Mouse (Mus musculus) neural tube, embryonic 11.5 days (tissue): ENCODE measurements around the gene Hfe. TPM values are rescaled to one million over a fixed set of nuclear protein-coding genes. Genes with fewer than 3 reads are reported as not detected.

ENCODE experiments used
- ATAC-seq: fragments of 200-750 bp; cut with Nextera tagmentation; 2 replicates; pipeline ENCODE4 v1.8.0; 2017; ENCODE audit warnings: moderate number of reproducible peaks, mild to moderate bottlenecking, moderate TSS enrichment, moderate library complexity; ENCODE audit not compliant: insufficient read depth, low FRiP score, low TSS enrichment
- DNase-seq: peaks from one replicate; pipeline ENCODE4 v3.0.0-alpha.2; 2015; ENCODE audit warnings: low spot score
- H3K27ac ChIP-seq: fragments of 300-500 bp; sonication (generic); 2 replicates; pipeline ENCODE4 v1.5.1; 2014; ENCODE audit warnings: low read depth, mild to moderate bottlenecking, low read length
- H3K27me3 ChIP-seq: fragments of 300-500 bp; sonication (generic); 2 replicates; pipeline ENCODE4 v1.6.1; 2014; ENCODE audit warnings: mild to moderate bottlenecking, low read length, mixed read lengths; ENCODE audit not compliant: control insufficient read depth, insufficient read depth
- H3K36me3 ChIP-seq: fragments of 300-500 bp; sonication (generic); 2 replicates; pipeline ENCODE4 v1.6.1; 2014; ENCODE audit warnings: mild to moderate bottlenecking, low read length, moderate library complexity, mixed read lengths; ENCODE audit not compliant: control insufficient read depth, insufficient read depth
- H3K4me1 ChIP-seq: fragments of 300-500 bp; sonication (generic); 2 replicates; pipeline ENCODE4 v1.6.1; 2014; ENCODE audit warnings: low read length, mixed read lengths; ENCODE audit not compliant: control insufficient read depth, insufficient read depth
- H3K4me2 ChIP-seq: fragments of 300-500 bp; sonication (generic); 2 replicates; pipeline ENCODE4 v1.6.1; 2014; ENCODE audit warnings: low read depth, mild to moderate bottlenecking, moderate library complexity
- H3K4me3 ChIP-seq: fragments of 300-500 bp; sonication (generic); 2 replicates; pipeline ENCODE4 v1.5.1; 2014; ENCODE audit warnings: low read depth, low read length
- H3K9ac ChIP-seq: fragments of 300-500 bp; sonication (generic); 2 replicates; pipeline ENCODE4 v1.6.1; 2014; ENCODE audit warnings: mild to moderate bottlenecking, low read length
- H3K9me3 ChIP-seq: fragments of 300-500 bp; sonication (generic); 2 replicates; pipeline ENCODE4 v1.6.1; 2016; ENCODE audit warnings: low read length; ENCODE audit not compliant: control insufficient read depth
- WGBS: fragments of 180-500 bp; shearing (Covaris S2); extraction: QIAGEN DNeasy Blood & Tissue Kit; methylation state at CpG from one replicate; pipeline ENCODE4 v1.1.7; 2014; 5-methylcytosine and 5-hydroxymethylcytosine counted together
- polyA plus RNA-seq: library from polyadenylated mRNA; unstranded; fragments of >200 nt; fragmentation: Nextera tagmentation; extraction: Ambion mirVana; gene quantifications from 2 replicates; pipeline ENCODE4 v1.2.1, GENCODE M21; 2014

The Hfe gene
- polyA plus RNA-seq, 1 experiment from 2014 or later, result 3.3 TPM

GRCm38 (mm10) chr13:23740256-23740840 is 29.7 kb upstream of the Hfe start:
- Histone ChIP-seq H3K9ac (peak overlapping the region; percentile 81), H3K4me2 (peak overlapping the region; percentile 93), H3K4me3 (peak overlapping the region; percentile 52), H3K36me3 (no peaks in the 10 kb centered on the region), H3K27me3 (no peaks in the 10 kb centered on the region), H3K4me1 (peaks cover 10% of the 10 kb centered on the region; the same call in 1 of the 2 replicates), H3K27ac (peak overlapping the region; percentile 98), H3K9me3 (no peaks in the 10 kb centered on the region)
- no peak for DNase-seq
- ATAC-seq, result no peak
- WGBS, result 32% methylated on average over 13 of the region's 13 CpGs

DNA sequence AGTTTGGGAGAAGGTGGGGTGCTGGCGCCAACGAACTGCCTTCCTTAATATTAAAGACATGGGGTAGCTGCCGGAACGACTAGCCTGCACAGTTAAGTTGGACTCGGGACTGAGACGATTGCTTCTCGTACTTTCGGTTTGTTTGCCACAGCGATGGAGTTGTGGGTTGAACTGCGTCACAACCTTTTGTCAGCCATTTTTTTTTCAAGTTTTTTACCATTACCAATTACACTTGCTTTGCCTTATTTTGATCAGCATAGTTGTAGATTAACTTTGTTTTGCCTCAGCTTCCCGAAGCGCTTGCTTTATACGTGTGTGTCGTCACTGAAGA is 29.2 kb upstream of the Hfe start:
- H3K36me3 ChIP-seq, result no peaks in the 10 kb centered on the region
- peak overlapping the region; percentile 81 for H3K9ac ChIP-seq
- no peaks in the 10 kb centered on the region for H3K9me3 ChIP-seq
- ATAC-seq (no peak), DNase-seq (no peak)
- H3K27ac ChIP-seq, result peak overlapping the region; percentile 98
- WGBS, result 1% methylated on average over 14 of the region's 14 CpGs
- H3K4me2 ChIP-seq, result peak overlapping the region; percentile 93
- H3K27me3 ChIP-seq, result no peaks in the 10 kb centered on the region
- H3K4me3 ChIP-seq, result peak overlapping the region; percentile 52
- peaks cover 10% of the 10 kb centered on the region; the same call in 1 of the 2 replicates for H3K4me1 ChIP-seq

- H3K27ac ChIP-seq, result peak overlapping the region; percentile 98
- H3K27me3 ChIP-seq, result no peaks in the 10 kb centered on the region
- H3K9ac ChIP-seq, result peak overlapping the region; percentile 81
- DNase-seq, result peak; percentile 90
- H3K9me3 ChIP-seq, result no peaks in the 10 kb centered on the region
- peak; percentile 82 for ATAC-seq
- peaks cover 6% of the 10 kb centered on the region; the same call in 1 of the 2 replicates for H3K4me1 ChIP-seq
- WGBS, result under 1% methylated on average over 38 of the region's 39 CpGs
- H3K36me3 ChIP-seq, result no peaks in the 10 kb centered on the region
- H3K4me2 ChIP-seq, result peak overlapping the region; percentile 93
- peak overlapping the region; percentile 52 for H3K4me3 ChIP-seq
Measured at GRCm38 (mm10) chr13:23739069-23739921, 28.6 kb upstream of the Hfe start.

DNA sequence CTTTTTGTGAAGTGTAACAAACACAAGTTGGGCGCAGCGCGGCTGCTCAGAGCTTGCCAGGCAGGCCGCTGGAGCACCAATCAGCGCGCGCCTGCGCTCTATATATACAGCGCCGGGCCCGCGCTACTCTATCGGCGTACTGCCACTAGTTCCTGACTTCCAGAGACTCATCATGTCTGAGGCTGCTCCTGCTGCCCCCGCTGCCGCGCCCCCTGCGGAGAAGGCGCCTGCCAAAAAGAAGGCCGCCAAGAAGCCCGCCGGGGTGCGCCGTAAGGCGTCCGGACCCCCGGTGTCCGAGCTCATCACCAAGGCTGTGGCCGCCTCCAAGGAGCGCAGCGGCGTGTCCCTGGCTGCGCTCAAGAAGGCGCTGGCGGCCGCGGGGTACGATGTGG is 28.0 kb upstream of the Hfe start, which contains the start of gene Hist1h1c:
Gene Hist1h1c, plus strand, starts transcription at position 132 of the 392 bp plus-strand sequence.
- peak; percentile 95 for ATAC-seq
- WGBS, result 0% methylated on average over 30 of the region's 38 CpGs

DNA sequence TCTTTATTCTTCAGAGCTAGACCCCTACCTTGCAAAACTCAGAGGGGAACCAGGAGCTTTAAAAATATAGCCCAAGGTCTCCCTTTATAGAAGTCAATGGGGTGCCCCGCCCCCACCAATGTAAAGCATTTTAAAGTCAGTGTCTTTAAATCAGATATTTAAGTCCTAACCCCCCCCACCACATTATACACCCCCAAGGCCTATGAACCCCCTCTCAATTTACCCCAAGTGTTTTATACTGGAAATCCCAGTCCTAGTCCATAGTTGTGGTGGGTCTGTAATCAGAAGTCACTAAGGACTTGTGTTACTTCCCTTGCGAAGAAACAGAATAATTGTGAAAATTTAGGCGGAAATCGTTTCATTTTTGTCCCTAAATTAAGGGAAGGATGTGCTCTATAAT is 27.4 kb upstream of the Hfe start:
- peak overlapping the region; percentile 93; the same call in 1 of the 2 replicates for H3K4me2 ChIP-seq
- WGBS, result 24% methylated on average over 4 of the region's 4 CpGs
- H3K27ac ChIP-seq, result peak overlapping the region; percentile 98; the same call in 1 of the 2 replicates
- H3K4me3 ChIP-seq, result no peak overlapping the region
- H3K4me1 ChIP-seq, result 0 out of 2 replicates have a peak, but pooled peaks cover 6% of the 10 kb centered on the region
- no peaks in the 10 kb centered on the region for H3K9me3 ChIP-seq
- peak overlapping the region; percentile 81; the same call in 1 of the 2 replicates for H3K9ac ChIP-seq
- no peaks in the 10 kb centered on the region for H3K27me3 ChIP-seq
- no peaks in the 10 kb centered on the region for H3K36me3 ChIP-seq
- no peak for ATAC-seq
- DNase-seq, result no peak

More for the DNA sequence above, 28.0 kb upstream of the Hfe start, which contains the start of gene Hist1h1c:
- Histone ChIP-seq H3K9me3 (no peaks in the 10 kb centered on the region), H3K4me3 (peak within 1 kb of the TSS; percentile 52), H3K9ac (peak within 1 kb of the TSS; percentile 81), H3K4me2 (peak within 1 kb of the TSS; percentile 93), H3K27me3 (no peaks in the 10 kb centered on the region), H3K36me3 (no peaks in the 10 kb centered on the region), H3K27ac (peak within 1 kb of the TSS; percentile 98), H3K4me1 (0 out of 2 replicates have a peak, but pooled peaks cover 6% of the 10 kb centered on the region)
- peak; percentile 94 for DNase-seq

DNA sequence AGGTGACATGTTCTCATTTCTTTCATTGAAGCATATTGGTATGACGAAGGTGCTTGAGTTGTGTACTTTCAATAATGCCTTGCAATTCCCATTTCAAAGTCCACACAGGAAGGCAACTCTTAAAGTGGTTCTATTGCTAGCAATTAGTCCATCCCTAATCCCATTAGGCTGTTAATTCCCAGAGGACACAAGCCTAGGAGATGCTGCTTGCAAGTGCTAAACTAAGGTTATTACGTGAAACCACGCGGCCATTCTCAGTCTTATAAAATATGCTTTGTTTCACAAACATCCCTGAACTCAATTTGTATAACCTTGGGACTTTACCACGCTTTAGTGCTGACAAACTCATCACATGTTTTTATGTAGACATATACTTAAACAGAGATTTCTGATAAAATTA is 26.4 kb upstream of the Hfe start:
- H3K27ac ChIP-seq, result no peak overlapping the region

DNA sequence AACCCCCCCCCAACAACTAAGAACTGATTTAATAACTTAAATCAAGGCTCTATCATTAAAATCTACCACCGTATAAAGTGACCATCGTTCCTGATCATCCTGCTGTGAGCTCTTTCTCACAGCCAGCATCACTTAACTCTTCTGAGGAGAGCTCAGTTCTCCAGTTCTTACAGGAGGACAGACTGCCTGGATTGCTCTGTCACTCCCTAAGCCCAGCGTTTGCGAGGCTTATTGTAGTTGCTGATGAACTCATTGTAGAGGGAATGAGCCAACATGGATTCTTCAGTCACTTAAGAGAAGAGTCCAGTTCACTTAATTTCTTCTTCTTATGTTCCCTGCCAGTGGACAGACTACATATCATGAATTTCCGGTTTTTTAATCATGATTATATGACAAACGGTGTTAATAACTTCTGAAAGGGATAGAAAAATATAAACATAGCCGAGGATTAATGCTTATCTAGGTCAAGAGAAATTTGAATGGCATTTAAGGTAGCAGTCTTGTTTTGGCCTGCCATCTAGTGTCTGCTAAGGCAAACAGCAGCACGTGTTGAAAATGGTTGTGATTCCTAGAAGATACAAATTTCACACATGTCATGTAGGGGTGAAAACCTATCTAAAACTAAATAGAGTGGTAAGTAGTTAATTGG is 21.6 kb upstream of the Hfe start:
- no peak overlapping the region for H3K4me2 ChIP-seq
- no peaks in the 10 kb centered on the region for H3K4me1 ChIP-seq
- H3K4me3 ChIP-seq, result no peak overlapping the region
- H3K9me3 ChIP-seq, result no peaks in the 10 kb centered on the region
- H3K27me3 ChIP-seq, result no peaks in the 10 kb centered on the region
- DNase-seq (no peak), ATAC-seq (no peak)
- H3K9ac ChIP-seq, result no peak overlapping the region
- WGBS, result 28% methylated on average over 8 of the region's 8 CpGs
- H3K36me3 ChIP-seq, result no peaks in the 10 kb centered on the region
- H3K27ac ChIP-seq, result no peak overlapping the region

More for the DNA sequence above, 26.4 kb upstream of the Hfe start:
- Histone ChIP-seq H3K4me3 (no peak overlapping the region), H3K27me3 (no peaks in the 10 kb centered on the region), H3K9ac (no peak overlapping the region), H3K9me3 (no peaks in the 10 kb centered on the region), H3K4me1 (0 out of 2 replicates have a peak, but pooled peaks cover 6% of the 10 kb centered on the region), H3K36me3 (no peaks in the 10 kb centered on the region), H3K4me2 (no peak overlapping the region)
- WGBS, result 66% methylated on average over 5 of the region's 5 CpGs
- DNase-seq (no peak), ATAC-seq (no peak)

GRCm38 (mm10) chr13:23730479-23730878 is 19.8 kb upstream of the Hfe start:
- H3K9me3 ChIP-seq, result no peaks in the 10 kb centered on the region
- no peak for DNase-seq
- H3K4me3 ChIP-seq, result no peak overlapping the region
- H3K4me1 ChIP-seq, result no peaks in the 10 kb centered on the region
- H3K4me2 ChIP-seq, result no peak overlapping the region
- WGBS, result 36% methylated on average over 8 of the region's 8 CpGs
- H3K9ac ChIP-seq, result no peak overlapping the region
- no peaks in the 10 kb centered on the region for H3K36me3 ChIP-seq
- H3K27me3 ChIP-seq, result no peaks in the 10 kb centered on the region
- no peak for ATAC-seq
- H3K27ac ChIP-seq, result no peak overlapping the region
